Mouse (Mus musculus) embryonic facial prominence, embryonic 14.5 days (tissue): Measurements from ENCODE around the gene Slc9a4. TPM values are rescaled to one million over a fixed set of nuclear protein-coding genes. Genes with fewer than 3 reads are reported as not detected.
A peak's percentile ranks its signal among the peaks of the same experiment; 100 is the strongest.
"Not testable (repeated sequence)": the region's sequence is repeated elsewhere in the genome, so short reads cannot be mapped to it uniquely, and the experiment has no call there.

Experiments
- ATAC-seq: fragments of 200-750 bp; cut with Nextera tagmentation; 2 replicates; pipeline ENCODE4 v1.8.0; 2017; ENCODE audit warnings: low read depth, moderate number of reproducible peaks, moderate TSS enrichment
- DNase-seq: peaks from one replicate; pipeline ENCODE4 v3.0.0-alpha.2; 2015; ENCODE audit warnings: low spot score
- H3K27ac ChIP-seq: fragments of 300-500 bp; sonication (generic); replicated peaks from 2 replicates; pipeline ENCODE4 v1.5.1; 2014; ENCODE audit warnings: low read depth, mild to moderate bottlenecking, low read length, moderate library complexity
- H3K27me3 ChIP-seq: fragments of 300-500 bp; sonication (generic); replicated peaks from 2 replicates; pipeline ENCODE4 v1.6.1; 2014; ENCODE audit warnings: low read length; ENCODE audit not compliant: control insufficient read depth, insufficient read depth
- H3K36me3 ChIP-seq: fragments of 300-500 bp; sonication (generic); 2 replicates; pipeline ENCODE4 v1.6.1; 2014; ENCODE audit warnings: low read length, mixed read lengths; ENCODE audit not compliant: control insufficient read depth, insufficient read depth
- H3K4me1 ChIP-seq: fragments of 300-500 bp; sonication (generic); 2 replicates; pipeline ENCODE4 v1.6.1; 2014; ENCODE audit warnings: antibody characterized with exemption, low read length; ENCODE audit not compliant: control insufficient read depth, insufficient read depth
- H3K4me2 ChIP-seq: fragments of 300-500 bp; sonication (generic); 2 replicates; pipeline ENCODE4 v1.6.1; 2014; ENCODE audit warnings: low read depth, mild to moderate bottlenecking, low read length, moderate library complexity, mixed read lengths
- H3K4me3 ChIP-seq: fragments of 300-500 bp; sonication (generic); 2 replicates; pipeline ENCODE4 v1.5.1; 2014; ENCODE audit warnings: low read depth, mild to moderate bottlenecking, low read length
- H3K9ac ChIP-seq: fragments of 300-500 bp; sonication (generic); 2 replicates; pipeline ENCODE4 v1.6.1; 2014; ENCODE audit warnings: low read depth, mild to moderate bottlenecking, low read length, moderate library complexity, mixed read lengths
- H3K9me3 ChIP-seq: fragments of 300-500 bp; sonication (generic); 2 replicates; pipeline ENCODE4 v1.6.1; 2016; ENCODE audit warnings: low read length; ENCODE audit not compliant: control insufficient read depth
- WGBS: fragments of 180-500 bp; shearing (Covaris S2); extraction: QIAGEN DNeasy Blood & Tissue Kit; methylation state at CpG from one replicate; pipeline ENCODE4 v1.1.7; 2014; 5-methylcytosine and 5-hydroxymethylcytosine counted together
- polyA plus RNA-seq: library from polyadenylated mRNA; unstranded; fragments of >200 nt; fragmentation: Nextera tagmentation; extraction: Ambion mirVana; gene quantifications from 2 replicates; pipeline ENCODE4 v1.2.1, GENCODE M21; 2014

Gene Slc9a4
- polyA plus RNA-seq, 1 experiment from 2014 or later = 0.17 TPM

- no peak overlapping the region for H3K4me2 ChIP-seq
- no peak overlapping the region for H3K27ac ChIP-seq
- peak; percentile 62 for DNase-seq
- H3K4me1 ChIP-seq = peaks cover 4% of the 10 kb centered on the region; the same call in 1 of the 2 replicates
- H3K27me3 ChIP-seq = no peaks in the 10 kb centered on the region
- ATAC-seq = no peak
- WGBS = 34% methylated on average over 8 of the region's 8 CpGs
- H3K9ac ChIP-seq = no peak overlapping the region
- H3K4me3 ChIP-seq = no peak overlapping the region
- no peaks in the 10 kb centered on the region for H3K9me3 ChIP-seq
- H3K36me3 ChIP-seq = no peaks in the 10 kb centered on the region
Observed at GRCm38 (mm10) chr1:40657978-40658496, 78.2 kb downstream of the Slc9a4 start.

- ATAC-seq = no peak
- WGBS = 29% methylated on average over 12 of the region's 12 CpGs
- H3K4me2 ChIP-seq = peak overlapping the region; percentile 35; the same call in 1 of the 2 replicates
Observed at GRCm38 (mm10) chr1:40659017-40659416, 79.1 kb downstream of the Slc9a4 start.

GRCm38 (mm10) chr1:40659496-40659895 is 79.6 kb downstream of the Slc9a4 start:
- Histone ChIP-seq H3K4me3 (no peak overlapping the region), H3K27ac (no peak overlapping the region), H3K27me3 (no peaks in the 10 kb centered on the region), H3K9ac (no peak overlapping the region), H3K9me3 (no peaks in the 10 kb centered on the region), H3K4me2 (peak overlapping the region; percentile 35; the same call in 1 of the 2 replicates), H3K4me1 (peaks cover 4% of the 10 kb centered on the region; the same call in 1 of the 2 replicates), H3K36me3 (no peaks in the 10 kb centered on the region)
- 22% methylated on average over 9 of the region's 9 CpGs for WGBS
- ATAC-seq (no peak), DNase-seq (peak; percentile 51)

More at GRCm38 (mm10) chr1:40659017-40659416, 79.1 kb downstream of the Slc9a4 start:
- H3K9ac ChIP-seq = no peak overlapping the region
- no peak overlapping the region for H3K4me3 ChIP-seq
- peaks cover 4% of the 10 kb centered on the region; the same call in 1 of the 2 replicates for H3K4me1 ChIP-seq
- H3K27me3 ChIP-seq = no peaks in the 10 kb centered on the region
- DNase-seq = no peak
- no peaks in the 10 kb centered on the region for H3K36me3 ChIP-seq
- H3K9me3 ChIP-seq = no peaks in the 10 kb centered on the region
- H3K27ac ChIP-seq = no peak overlapping the region

- H3K36me3 ChIP-seq = no peaks in the 10 kb centered on the region
- ATAC-seq = no peak
- no peak for DNase-seq
- H3K4me3 ChIP-seq = no peak overlapping the region
- H3K9me3 ChIP-seq = no peaks in the 10 kb centered on the region
- H3K9ac ChIP-seq = no peak overlapping the region
- H3K27me3 ChIP-seq = no peaks in the 10 kb centered on the region
- H3K27ac ChIP-seq = no peak overlapping the region
- no peak overlapping the region for H3K4me2 ChIP-seq
- peaks cover 4% of the 10 kb centered on the region; the same call in 1 of the 2 replicates for H3K4me1 ChIP-seq
- WGBS = 81% methylated on average over 5 of the region's 6 CpGs
Observed at GRCm38 (mm10) chr1:40660838-40661237, 81.0 kb downstream of the Slc9a4 start.

- H3K27me3 ChIP-seq = no peaks in the 10 kb centered on the region
- 28% methylated on average over 12 of the region's 12 CpGs for WGBS
- H3K4me3 ChIP-seq = no peak overlapping the region
- H3K4me1 ChIP-seq = no peaks in the 10 kb centered on the region
- ATAC-seq = peak; percentile 33; the same call in 1 of the 2 replicates
- DNase-seq = peak; percentile 61
- no peak overlapping the region for H3K4me2 ChIP-seq
- H3K36me3 ChIP-seq = no peaks in the 10 kb centered on the region
- no peak overlapping the region for H3K27ac ChIP-seq
- no peaks in the 10 kb centered on the region for H3K9me3 ChIP-seq
- no peak overlapping the region for H3K9ac ChIP-seq
Observed at GRCm38 (mm10) chr1:40665401-40666370, 85.8 kb downstream of the Slc9a4 start.

- not testable (repeated sequence) for H3K4me2 ChIP-seq, H3K9me3 ChIP-seq, H3K9ac ChIP-seq, H3K4me1 ChIP-seq, H3K27me3 ChIP-seq, ATAC-seq, H3K4me3 ChIP-seq, H3K36me3 ChIP-seq, H3K27ac ChIP-seq
- 12% methylated on average over 3 of the region's 3 CpGs for WGBS
- DNase-seq = peak; percentile 31
Observed at GRCm38 (mm10) chr1:40667442-40667841, 87.6 kb downstream of the Slc9a4 start.

GRCm38 (mm10) chr1:40670025-40670424 is 90.1 kb downstream of the Slc9a4 start:
- no peak overlapping the region for H3K4me3 ChIP-seq
- no peak for ATAC-seq
- H3K9ac ChIP-seq = no peak overlapping the region
- no peak for DNase-seq
- H3K27me3 ChIP-seq = no peaks in the 10 kb centered on the region
- 87% methylated on average over 3 of the region's 3 CpGs for WGBS
- H3K9me3 ChIP-seq = no peaks in the 10 kb centered on the region
- no peaks in the 10 kb centered on the region for H3K4me1 ChIP-seq
- H3K27ac ChIP-seq = no peak overlapping the region
- no peaks in the 10 kb centered on the region for H3K36me3 ChIP-seq
- H3K4me2 ChIP-seq = no peak overlapping the region

- Histone ChIP-seq H3K4me3 (no peak overlapping the region), H3K9ac (no peak overlapping the region), H3K27ac (no peak overlapping the region), H3K36me3 (no peaks in the 10 kb centered on the region), H3K9me3 (no peaks in the 10 kb centered on the region), H3K4me1 (no peaks in the 10 kb centered on the region), H3K27me3 (no peaks in the 10 kb centered on the region), H3K4me2 (no peak overlapping the region)
- ATAC-seq (no peak), DNase-seq (no peak)
- whole genome bisulfite sequencing = 96% methylated on average over 4 of the region's 4 CpGs
Observed at GRCm38 (mm10) chr1:40671490-40671889, 91.6 kb downstream of the Slc9a4 start.
